Mouse (Mus musculus) C2C12 (cell line): ENCODE results near the gene Ccdc96.

ENCODE experiments used
- CEBPB ChIP-seq: IDR thresholded peaks from one replicate; pipeline ENCODE4 v1.6.1; 2011; ENCODE audit warnings: low read depth, mild to moderate bottlenecking, control low read depth, moderate library complexity
- CTCF ChIP-seq: IDR thresholded peaks from one replicate; pipeline ENCODE4 v1.5.1; 2011; ENCODE audit not compliant: control insufficient read depth, insufficient read depth, insufficient read length
- FOSL1 ChIP-seq: IDR thresholded peaks from one replicate; pipeline ENCODE4 v1.8.0; 2011; ENCODE audit warnings: mild to moderate bottlenecking, low read length; ENCODE audit not compliant: poor library complexity, insufficient read depth, severe bottlenecking
- MAX ChIP-seq: IDR thresholded peaks from one replicate; pipeline ENCODE4 v1.6.1; 2011; ENCODE audit warnings: mild to moderate bottlenecking, control low read depth
- MYOD1 ChIP-seq: IDR thresholded peaks from one replicate; pipeline ENCODE4 v1.6.1; 2011; ENCODE audit warnings: low read depth; ENCODE audit not compliant: control insufficient read depth, insufficient read length
- MYOG ChIP-seq: IDR thresholded peaks from one replicate; pipeline ENCODE4 v1.6.1; 2011; ENCODE audit not compliant: control insufficient read depth, insufficient read length; ENCODE audit errors: extremely low read depth
- USF1 ChIP-seq: IDR thresholded peaks from one replicate; pipeline ENCODE4 v1.6.1; 2011; ENCODE audit warnings: low read depth, mild to moderate bottlenecking, control low read depth, moderate library complexity

GRCm38 (mm10) chr5:36489225-36489624, 4.8 kb downstream of the Ccdc96 start:
- no peak for TF ChIP-seq CTCF
- no peak for TF ChIP-seq MYOG
- TF ChIP-seq CEBPB = no peak
- TF ChIP-seq USF1 = no peak
- no peak for TF ChIP-seq MAX
- no peak for TF ChIP-seq MYOD1
- TF ChIP-seq FOSL1 = no peak
